Mouse (Mus musculus) bone marrow macrophage, adult 2 months (primary cell): Measurements from ENCODE around the gene Nsun3.

ENCODE experiments used
- CTCF ChIP-seq: IDR thresholded peaks from 2 replicates; pipeline ENCODE4 v1.5.1; 2012; ENCODE audit warnings: low read depth, mild to moderate bottlenecking, low read length, moderate library complexity
- POLR2A ChIP-seq: IDR thresholded peaks from 2 replicates; pipeline ENCODE4 v1.6.1; 2012; ENCODE audit warnings: mild to moderate bottlenecking, low read depth, low read length, borderline replicate concordance

DNA sequence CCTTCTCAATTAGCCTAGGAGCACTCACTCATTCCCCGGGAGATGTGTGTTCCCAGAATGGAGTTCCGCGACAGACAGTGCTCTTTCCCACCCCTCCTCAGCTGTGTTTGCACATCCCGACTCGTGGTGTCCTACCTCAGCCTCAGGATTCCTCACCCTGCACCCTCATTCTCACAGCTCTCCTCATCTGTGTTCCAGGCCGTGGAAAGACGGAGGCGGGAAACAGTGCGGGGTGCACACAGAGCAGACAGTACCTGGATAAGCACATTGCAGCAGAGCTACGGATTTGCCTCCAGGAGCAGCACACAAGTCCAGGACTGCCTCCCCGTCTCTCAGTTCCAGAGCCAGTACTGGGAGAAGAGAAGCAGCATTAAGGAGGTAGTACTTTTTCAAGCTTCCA, 10.6 kb downstream of the Nsun3 start:
- TF ChIP-seq POLR2A (no peak), CTCF (no peak)
